Mouse (Mus musculus): ENCODE measurements around the gene Rgl1. TPM values are rescaled to one million over a fixed set of nuclear protein-coding genes. Genes with fewer than 3 reads are reported as not detected.

Rgl1 gene
- total RNA-seq, 2 experiments from 2014 or later = 113 to 132 TPM

DNA sequence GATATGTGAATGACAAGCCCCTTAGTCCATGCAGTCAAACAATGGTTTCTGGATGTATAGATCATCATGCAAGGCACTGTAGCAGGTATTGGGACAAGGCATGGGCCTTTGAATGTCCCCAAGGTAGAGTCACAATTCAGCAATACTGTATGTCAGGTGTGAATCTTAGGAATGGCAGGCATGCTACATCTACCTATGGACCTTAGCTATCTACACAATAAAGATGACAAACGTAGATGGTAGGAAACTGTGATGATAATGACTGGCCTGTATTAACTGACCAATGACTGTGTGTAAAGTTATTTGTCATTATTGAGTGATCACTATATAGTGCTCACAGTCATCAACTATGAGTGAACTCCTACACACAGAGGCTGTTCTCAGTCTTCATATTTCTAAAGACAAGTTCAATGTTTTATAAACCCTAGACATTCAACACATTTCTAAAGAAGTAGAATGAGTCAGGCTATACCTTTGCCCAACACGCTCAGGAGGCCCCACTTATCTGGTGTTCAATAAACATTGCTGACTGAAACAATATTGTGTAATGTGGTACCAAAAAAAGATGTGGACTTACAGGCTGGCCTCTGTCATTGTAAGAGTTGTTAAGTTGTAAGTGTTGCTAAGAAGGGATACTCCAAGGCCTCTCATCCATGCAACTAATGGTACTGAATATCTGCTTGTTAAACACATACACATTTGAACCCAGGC lies 222.5 kb downstream of the Rgl1 start:
- Histone ChIP-seq H3K4me3 (no peak overlapping the region), H3K27ac (no peak overlapping the region)
- no peak for DNase-seq (ENCODE audit: extremely low spot score in 1 of 2, low spot score in 2 of 2)
- no peak for TF ChIP-seq CTCF (IDR thresholded peaks at IDR 0.05)
- intact Hi-C loops (cut with DNase I) = no loop called here

DNA sequence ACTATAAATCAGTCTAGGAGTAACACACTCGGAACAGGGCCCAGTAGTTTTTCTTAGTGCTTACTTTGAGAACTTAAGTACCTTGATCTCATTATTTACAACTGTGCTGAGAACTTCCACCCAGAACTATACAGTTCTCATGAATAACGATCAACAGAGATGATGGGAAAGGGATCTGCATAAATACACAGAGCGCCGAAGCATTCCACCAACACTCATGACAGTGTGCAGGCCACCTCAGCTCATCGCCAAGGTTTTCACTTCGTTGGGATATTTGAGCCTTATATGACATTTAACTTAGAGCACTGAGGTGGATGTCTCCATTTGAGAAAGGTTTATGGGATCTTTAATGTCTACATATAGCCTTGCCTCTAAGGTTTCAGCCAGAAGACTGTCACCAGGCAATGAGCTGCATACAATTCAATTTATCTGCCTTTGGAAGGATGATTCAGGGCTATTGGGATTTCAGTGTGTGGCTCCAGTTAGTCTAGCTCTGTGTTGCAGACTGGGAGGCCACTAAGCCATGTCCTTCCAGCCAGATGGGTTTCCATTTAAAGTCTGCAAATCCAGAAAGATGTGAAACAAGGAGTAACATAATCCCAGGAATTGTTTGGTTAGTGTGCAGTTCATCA lies 223.3 kb downstream of the Rgl1 start:
- DNase-seq (ENCODE audit: extremely low spot score in 1 of 2, low spot score in 2 of 2) = no peak
- intact Hi-C loops (cut with DNase I) = no loop called here
- Histone ChIP-seq H3K4me3 (no peak overlapping the region), H3K27ac (no peak overlapping the region)
- no peak for TF ChIP-seq CTCF (IDR thresholded peaks at IDR 0.05)

DNA sequence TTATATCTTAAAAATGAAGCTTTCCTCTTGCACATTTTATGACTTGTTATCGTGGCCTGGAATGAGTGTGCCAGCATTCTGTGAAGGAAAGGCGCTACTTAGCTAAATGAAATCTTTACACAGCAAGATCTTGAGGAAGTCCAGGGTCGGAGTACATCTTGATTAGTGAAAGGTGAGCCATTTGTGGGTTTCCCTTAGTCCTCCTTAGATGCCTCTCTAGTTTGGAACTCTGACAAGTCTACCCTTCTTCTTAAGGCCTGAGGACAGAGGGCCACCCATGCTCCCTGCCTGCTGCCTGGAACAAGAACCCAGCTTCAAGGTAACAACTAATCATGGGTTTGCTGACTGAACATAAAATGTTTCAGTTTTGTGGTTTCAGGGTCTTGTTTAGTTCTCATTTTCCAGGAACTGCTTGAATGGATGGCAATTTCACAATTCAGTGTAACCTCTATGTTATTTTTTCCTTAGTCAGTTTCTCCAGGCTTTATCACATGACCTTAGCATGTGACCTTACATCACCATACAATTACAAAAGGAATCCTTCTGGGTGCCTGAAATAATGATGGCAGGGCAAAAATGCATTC lies 225.8 kb downstream of the Rgl1 start:
- no peak for DNase-seq (ENCODE audit: extremely low spot score in 1 of 2, low spot score in 2 of 2)
- no peak overlapping the region for H3K4me3 ChIP-seq
- no peak for TF ChIP-seq CTCF (IDR thresholded peaks at IDR 0.05)
- intact Hi-C loops (cut with DNase I) = no loop called here
- no peak overlapping the region for H3K27ac ChIP-seq

DNA sequence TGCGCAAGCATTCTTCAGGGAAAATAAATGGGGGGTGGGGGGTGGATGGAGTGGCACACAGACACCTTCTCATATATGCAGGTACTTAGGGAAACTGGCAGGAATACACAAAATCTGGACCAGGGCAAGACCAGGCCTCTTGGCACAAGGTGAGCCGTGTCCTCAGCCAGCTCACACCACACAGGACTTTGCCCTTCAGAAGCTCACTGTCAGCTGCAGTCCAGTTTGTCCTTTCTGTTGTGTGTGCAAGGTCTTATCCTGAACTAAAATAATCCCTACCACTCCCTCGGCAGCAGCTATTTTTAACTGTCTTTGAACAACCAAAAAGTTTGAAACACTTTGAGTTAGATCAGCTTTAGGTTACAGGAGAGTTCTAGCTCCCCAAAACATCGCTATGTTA lies 227.3 kb downstream of the Rgl1 start:
- Histone ChIP-seq H3K4me3 (no peak overlapping the region), H3K27ac (no peak overlapping the region)
- no peak for DNase-seq (ENCODE audit: extremely low spot score in 1 of 2, low spot score in 2 of 2)
- intact Hi-C loops (cut with DNase I) = no loop called here
- TF ChIP-seq CTCF (IDR thresholded peaks at IDR 0.05) = no peak

DNA sequence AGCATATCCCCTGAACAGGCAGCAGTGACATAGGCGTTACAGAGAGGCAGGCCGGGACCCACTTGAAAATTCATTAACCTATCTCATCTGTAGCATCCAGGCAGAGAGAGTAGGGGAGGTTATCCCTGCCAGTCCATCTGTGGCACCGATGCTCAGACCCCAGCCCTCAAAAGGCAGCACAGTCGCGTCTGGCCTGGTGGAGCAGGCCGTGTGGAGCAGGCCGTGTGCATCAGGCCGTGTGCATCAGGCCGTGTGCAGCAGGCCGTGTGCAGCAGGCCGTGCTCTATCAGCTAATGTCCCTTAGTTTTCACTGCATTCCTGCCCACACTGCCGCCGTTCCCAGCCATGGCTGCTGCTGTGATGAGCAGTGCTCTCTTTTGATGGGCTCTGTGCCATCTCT lies 229.0 kb downstream of the Rgl1 start:
- intact Hi-C loops (cut with DNase I) = no loop called here
- no peak for TF ChIP-seq CTCF (IDR thresholded peaks at IDR 0.05)
- Histone ChIP-seq H3K4me3 (no peak overlapping the region), H3K27ac (no peak overlapping the region)
- DNase-seq (ENCODE audit: extremely low spot score in 1 of 2, low spot score in 2 of 2) = no peak

DNA sequence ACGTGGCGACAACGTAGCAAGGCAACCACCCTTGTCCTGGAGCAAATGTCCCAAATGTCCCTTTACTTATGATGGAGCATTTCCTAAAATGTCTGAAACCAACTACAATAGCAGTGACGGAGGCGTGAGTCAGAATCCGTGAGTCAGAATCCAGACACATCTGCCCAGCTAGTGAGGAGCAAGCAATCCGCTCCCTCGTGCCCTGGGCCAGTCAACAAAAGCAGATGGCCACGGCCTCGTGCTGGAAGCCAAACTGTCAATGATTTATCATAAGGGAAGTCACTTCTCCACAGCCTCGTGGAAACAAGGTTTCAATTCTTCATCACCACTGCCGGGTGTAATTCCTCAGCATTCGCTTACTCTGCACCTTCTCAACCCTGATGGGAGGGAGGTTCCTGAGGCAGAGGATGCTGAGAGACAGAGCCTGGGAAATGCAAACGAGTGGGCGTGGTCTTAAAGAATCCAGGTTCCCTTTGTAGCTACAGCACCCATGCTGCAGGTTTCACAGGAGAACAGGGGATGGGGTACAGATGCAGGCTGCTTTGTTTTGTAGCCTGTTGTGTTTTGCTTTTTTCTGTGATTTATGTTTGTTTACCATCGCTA lies 229.6 kb downstream of the Rgl1 start:
- intact Hi-C loops (cut with DNase I) = no loop called here
- no peak overlapping the region for H3K27ac ChIP-seq

DNA sequence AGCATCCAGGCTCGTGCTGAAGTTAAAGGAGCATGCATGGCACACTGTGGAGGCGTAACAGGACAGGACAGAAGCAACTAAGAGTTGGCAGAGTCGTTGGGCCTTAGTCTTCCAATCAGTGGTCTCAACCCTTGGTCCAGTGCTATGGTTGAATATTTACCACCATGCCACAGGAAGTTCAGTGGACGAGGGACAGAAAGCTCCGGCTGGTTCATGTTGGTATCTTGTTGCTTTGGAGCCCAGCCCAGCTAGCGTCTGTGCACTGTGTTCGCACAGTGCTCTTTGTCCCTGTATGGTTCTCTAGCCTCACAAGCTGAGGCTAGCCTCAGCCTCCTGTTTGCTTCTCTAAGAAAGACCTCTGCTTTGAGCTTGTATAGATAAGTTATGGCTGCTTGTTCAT lies 231.6 kb downstream of the Rgl1 start:
- H3K27ac ChIP-seq = no peak overlapping the region
- intact Hi-C loops (cut with DNase I) = no loop called here
- no peak for DNase-seq (ENCODE audit: extremely low spot score in 1 of 2, low spot score in 2 of 2)
- no peak for TF ChIP-seq CTCF (IDR thresholded peaks at IDR 0.05)
- no peak overlapping the region for H3K4me3 ChIP-seq

More for the DNA sequence above, 229.6 kb downstream of the Rgl1 start:
- TF ChIP-seq CTCF (IDR thresholded peaks at IDR 0.05) = no peak
- DNase-seq (ENCODE audit: extremely low spot score in 1 of 2, low spot score in 2 of 2) = peak in 1 of 2 experiments; percentile 54
- H3K4me3 ChIP-seq = no peak overlapping the region

DNA sequence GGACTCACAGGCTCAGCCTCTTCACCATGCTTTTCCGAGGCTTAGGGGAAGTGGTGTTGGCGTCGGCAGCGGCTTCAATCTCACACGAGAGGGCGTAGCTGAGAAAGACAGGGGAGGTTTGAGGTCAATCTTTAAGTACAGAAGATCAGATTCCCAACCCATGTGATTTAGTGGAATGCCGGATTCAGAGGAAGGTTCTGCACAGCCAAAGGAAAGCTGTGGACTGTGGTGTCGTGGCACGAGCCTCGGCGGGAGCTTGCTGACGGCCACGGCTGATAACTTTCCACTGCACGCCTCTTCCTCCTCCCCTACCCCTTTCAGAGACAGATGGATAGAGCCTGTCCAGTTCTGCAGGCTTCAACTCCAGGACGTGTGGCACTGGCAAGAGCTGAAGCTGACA lies 234.7 kb downstream of the Rgl1 start:
- H3K27ac ChIP-seq = no peak overlapping the region
- no peak; the same call in 1 of the 2 replicates for TF ChIP-seq CTCF (IDR thresholded peaks at IDR 0.05)
- intact Hi-C loops (cut with DNase I) = no loop called here

DNA sequence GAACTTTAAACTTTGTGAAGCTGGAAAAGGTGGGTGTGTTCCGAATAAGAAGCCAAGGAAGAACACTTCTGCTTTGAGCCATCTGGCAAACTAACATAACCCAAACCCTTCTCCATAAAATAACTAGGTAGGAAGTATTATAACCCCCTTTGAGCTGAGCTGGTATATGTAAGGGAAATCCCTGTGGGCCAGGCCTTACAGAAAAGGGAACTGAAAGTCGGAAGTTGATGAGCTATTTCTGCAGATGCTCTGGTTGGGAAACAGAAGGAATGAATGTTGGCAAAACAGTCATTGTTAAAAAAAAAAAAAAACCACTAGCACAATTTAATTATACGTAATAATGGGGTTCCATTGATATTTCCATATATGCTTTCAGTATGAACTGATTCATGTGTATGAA lies 237.4 kb downstream of the Rgl1 start:
- Histone ChIP-seq H3K4me3 (no peak overlapping the region), H3K27ac (no peak overlapping the region)
- DNase-seq (ENCODE audit: extremely low spot score in 1 of 2, low spot score in 2 of 2) = no peak
- intact Hi-C loops (cut with DNase I) = loop anchor here (5.0 kb wide), 2 partner anchors 94 to 149 kb away; no protein-coding TSS in a partner anchor
- TF ChIP-seq CTCF (IDR thresholded peaks at IDR 0.05) = no peak

More for the DNA sequence above, 234.7 kb downstream of the Rgl1 start:
- no peak overlapping the region for H3K4me3 ChIP-seq
- DNase-seq (ENCODE audit: extremely low spot score in 1 of 2, low spot score in 2 of 2) = no peak

DNA sequence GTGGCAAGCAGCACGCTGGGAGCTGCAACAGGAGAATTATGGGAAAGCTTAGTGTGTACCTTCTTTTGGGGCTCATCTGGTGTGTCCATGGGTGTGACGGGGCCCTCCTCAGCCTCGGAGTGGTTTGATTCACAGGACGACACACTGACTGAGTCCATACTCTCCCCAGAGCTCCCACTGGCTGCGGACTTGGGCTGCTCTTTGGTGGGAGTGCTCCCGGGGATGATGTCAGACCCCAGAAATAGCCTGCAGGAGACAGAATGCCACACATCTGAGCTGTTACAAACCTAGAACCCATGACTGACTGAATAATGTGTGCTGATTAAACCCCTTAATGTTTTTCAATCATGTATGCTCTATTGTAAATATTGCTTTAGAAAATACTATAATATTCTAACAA lies 237.9 kb downstream of the Rgl1 start:
- intact Hi-C loops (cut with DNase I) = loop anchor here (5.0 kb wide), 2 partner anchors 94 to 149 kb away; no protein-coding TSS in a partner anchor
- H3K27ac ChIP-seq = no peak overlapping the region
- no peak for DNase-seq (ENCODE audit: extremely low spot score in 1 of 2, low spot score in 2 of 2)
- TF ChIP-seq CTCF (IDR thresholded peaks at IDR 0.05) = no peak
- H3K4me3 ChIP-seq = no peak overlapping the region

DNA sequence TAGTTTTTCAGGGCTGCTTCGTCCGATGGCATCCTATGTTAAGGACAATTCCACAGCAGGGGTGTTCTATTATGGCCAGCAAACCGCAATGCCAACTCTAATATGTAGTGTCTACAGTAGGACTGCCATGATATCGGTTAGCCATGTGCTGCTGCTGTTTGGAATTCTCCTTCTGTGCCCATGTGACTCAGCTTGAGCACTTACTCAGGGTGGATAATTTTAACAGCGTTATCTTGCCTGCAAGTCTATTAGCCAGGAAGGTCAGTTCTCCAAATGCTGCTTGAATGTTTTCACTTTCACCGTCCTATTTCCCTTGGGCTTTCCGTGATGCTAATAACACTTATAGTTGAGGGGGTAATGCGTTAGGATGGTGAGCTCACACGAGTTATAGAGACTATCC lies 240.0 kb downstream of the Rgl1 start:
- intact Hi-C loops (cut with DNase I) = loop anchor here (5.0 kb wide), 2 partner anchors 96 to 151 kb away; no protein-coding TSS in a partner anchor
- Histone ChIP-seq H3K4me3 (no peak overlapping the region), H3K27ac (no peak overlapping the region)
- TF ChIP-seq CTCF (IDR thresholded peaks at IDR 0.05) = no peak
- DNase-seq (ENCODE audit: extremely low spot score in 1 of 2, low spot score in 2 of 2) = no peak
